Mouse (Mus musculus) midbrain, embryonic 12.5 days (tissue): ENCODE results near the gene Lin7b. TPM values are rescaled to one million over a fixed set of nuclear protein-coding genes. Genes with fewer than 3 reads are reported as not detected.

Source experiments
- ATAC-seq: fragments of 200-750 bp; cut with Nextera tagmentation; 2 replicates; pipeline ENCODE4 v1.8.0; 2017; ENCODE audit warnings: low read depth, moderate TSS enrichment, moderate library complexity; ENCODE audit not compliant: low FRiP score
- H3K27ac ChIP-seq: fragments of 300-500 bp; sonication (generic); replicated peaks from 2 replicates; pipeline ENCODE4 v1.5.1; 2016; ENCODE audit warnings: mild to moderate bottlenecking
- H3K27me3 ChIP-seq: fragments of 300-500 bp; sonication (generic); 2 replicates; pipeline ENCODE4 v1.6.1; 2016; ENCODE audit warnings: mild to moderate bottlenecking
- H3K36me3 ChIP-seq: fragments of 300-500 bp; sonication (generic); 2 replicates; pipeline ENCODE4 v1.6.1; 2016
- H3K4me1 ChIP-seq: fragments of 300-500 bp; sonication (generic); 2 replicates; pipeline ENCODE4 v1.6.1; 2016
- H3K4me2 ChIP-seq: fragments of 300-500 bp; sonication (generic); replicated peaks from 2 replicates; pipeline ENCODE4 v1.6.1; 2016; ENCODE audit warnings: mild to moderate bottlenecking, moderate library complexity
- H3K4me3 ChIP-seq: fragments of 300-500 bp; sonication (generic); 2 replicates; pipeline ENCODE4 v1.5.1; 2016; ENCODE audit warnings: mild to moderate bottlenecking
- H3K9ac ChIP-seq: fragments of 300-500 bp; sonication (generic); replicated peaks from 2 replicates; pipeline ENCODE4 v1.6.1; 2016; ENCODE audit warnings: mild to moderate bottlenecking, moderate library complexity
- H3K9me3 ChIP-seq: fragments of 300-500 bp; sonication (generic); 2 replicates; pipeline ENCODE4 v1.6.1; 2016; ENCODE audit warnings: mild to moderate bottlenecking
- WGBS: fragments of 180-500 bp; shearing (Covaris S2); methylation state at CpG from one replicate; pipeline ENCODE4 v1.1.7; 2016; 5-methylcytosine and 5-hydroxymethylcytosine counted together
- polyA plus RNA-seq: library from polyadenylated mRNA; unstranded; fragments of >200 nt; fragmentation: Nextera tagmentation; extraction: Ambion mirVana; gene quantifications from 2 replicates; pipeline ENCODE4 v1.2.1, GENCODE M21; 2016

Gene Lin7b
- polyA plus RNA-seq, 1 experiment from 2014 or later, result 2.9 TPM

GRCm38 (mm10) chr7:45374620-45375019, 4.2 kb upstream of the Lin7b start:
- no peak overlapping the region for H3K4me3 ChIP-seq
- no peak overlapping the region for H3K4me2 ChIP-seq
- H3K27me3 ChIP-seq, result peaks cover 23% of the 10 kb centered on the region
- peaks cover 18% of the 10 kb centered on the region for H3K4me1 ChIP-seq
- peaks cover 71% of the 10 kb centered on the region for H3K36me3 ChIP-seq
- ATAC-seq, result no peak
- 94% methylated on average over 8 of the region's 8 CpGs for WGBS
- no peak overlapping the region for H3K9ac ChIP-seq
- H3K27ac ChIP-seq, result no peak overlapping the region
- no peaks in the 10 kb centered on the region for H3K9me3 ChIP-seq

GRCm38 (mm10) chr7:45372371-45372770, 2.0 kb upstream of the Lin7b start:
- Histone ChIP-seq H3K27me3 (peaks cover 40% of the 10 kb centered on the region), H3K36me3 (peaks cover 49% of the 10 kb centered on the region), H3K27ac (no peak overlapping the region), H3K9ac (no peak overlapping the region), H3K9me3 (no peaks in the 10 kb centered on the region), H3K4me1 (peaks cover 28% of the 10 kb centered on the region), H3K4me3 (no peak overlapping the region), H3K4me2 (no peak overlapping the region)
- no peak for ATAC-seq
- 86% methylated on average over 5 of the region's 5 CpGs for WGBS

GRCm38 (mm10) chr7:45369836-45370474, 428 bp downstream of the Lin7b start:
- H3K4me1 ChIP-seq, result peaks cover 39% of the 10 kb centered on the region
- peak overlapping the region; percentile 46 for H3K4me3 ChIP-seq
- peaks cover 42% of the 10 kb centered on the region for H3K27me3 ChIP-seq
- peak overlapping the region; percentile 89 for H3K4me2 ChIP-seq
- 9% methylated on average over 52 of the region's 52 CpGs for WGBS
- H3K27ac ChIP-seq, result no peak overlapping the region
- H3K36me3 ChIP-seq, result peaks cover 26% of the 10 kb centered on the region
- no peak; the same call in 1 of the 2 replicates for ATAC-seq
- H3K9me3 ChIP-seq, result no peaks in the 10 kb centered on the region
- H3K9ac ChIP-seq, result peak overlapping the region; percentile 62

GRCm38 (mm10) chr7:45369022-45369745, 1.2 kb downstream of the Lin7b start:
- H3K4me3 ChIP-seq, result 0 out of 2 replicates have a peak overlapping the region, but pooled peaks have one; percentile 46
- WGBS, result 78% methylated on average over 16 of the region's 16 CpGs

GRCm38 (mm10) chr7:45368178-45368577, 2.2 kb downstream of the Lin7b start:
- WGBS, result 77% methylated on average over 15 of the region's 15 CpGs
- Histone ChIP-seq H3K36me3 (peaks cover 15% of the 10 kb centered on the region; the same call in 1 of the 2 replicates), H3K9me3 (no peaks in the 10 kb centered on the region), H3K4me1 (peaks cover 39% of the 10 kb centered on the region), H3K27ac (no peak overlapping the region), H3K9ac (peak overlapping the region; percentile 63), H3K4me2 (peak overlapping the region; percentile 77), H3K4me3 (peak overlapping the region; percentile 87), H3K27me3 (peaks cover 54% of the 10 kb centered on the region)
- ATAC-seq, result no peak

More at GRCm38 (mm10) chr7:45369022-45369745, 1.2 kb downstream of the Lin7b start:
- Histone ChIP-seq H3K36me3 (peaks cover 21% of the 10 kb centered on the region; the same call in 1 of the 2 replicates), H3K9me3 (no peaks in the 10 kb centered on the region), H3K4me1 (peaks cover 39% of the 10 kb centered on the region), H3K4me2 (peak overlapping the region; percentile 89; the same call in 1 of the 2 replicates), H3K27me3 (peaks cover 44% of the 10 kb centered on the region), H3K27ac (no peak overlapping the region), H3K9ac (no peak overlapping the region)
- no peak for ATAC-seq

GRCm38 (mm10) chr7:45367020-45367880, 3.1 kb downstream of the Lin7b start:
- H3K4me1 ChIP-seq, result peaks cover 45% of the 10 kb centered on the region
- H3K27me3 ChIP-seq, result peaks cover 63% of the 10 kb centered on the region
- peak; percentile 87 for ATAC-seq

GRCm38 (mm10) chr7:45366652-45367019, 3.7 kb downstream of the Lin7b start, which contains the start of gene Ppfia3:
Ppfia3 (minus strand) TSS chr7:45367019.
- 0 out of 2 replicates have a peak, but pooled peaks cover 2% of the 10 kb centered on the region for H3K36me3 ChIP-seq
- H3K4me2 ChIP-seq, result peak within 1 kb of the TSS; percentile 77
- peak within 1 kb of the TSS; percentile 87 for H3K4me3 ChIP-seq
- WGBS, result 1% methylated on average over 15 of the region's 26 CpGs
- ATAC-seq, result peak; percentile 45
- peak within 1 kb of the TSS; percentile 71 for H3K27ac ChIP-seq
- no peaks in the 10 kb centered on the region for H3K9me3 ChIP-seq
- peak within 1 kb of the TSS; percentile 89 for H3K9ac ChIP-seq
- H3K4me1 ChIP-seq, result peaks cover 51% of the 10 kb centered on the region
- H3K27me3 ChIP-seq, result peaks cover 64% of the 10 kb centered on the region

More at GRCm38 (mm10) chr7:45367020-45367880, 3.1 kb downstream of the Lin7b start:
- H3K4me2 ChIP-seq, result peak overlapping the region; percentile 77
- H3K27ac ChIP-seq, result peak overlapping the region; percentile 71
- under 1% methylated on average over 70 of the region's 70 CpGs for WGBS
- peaks cover 7% of the 10 kb centered on the region; the same call in 1 of the 2 replicates for H3K36me3 ChIP-seq
- no peaks in the 10 kb centered on the region for H3K9me3 ChIP-seq
- peak overlapping the region; percentile 89 for H3K9ac ChIP-seq
- peak overlapping the region; percentile 87 for H3K4me3 ChIP-seq

- ATAC-seq, result no peak
- Histone ChIP-seq H3K9ac (peak overlapping the region; percentile 89), H3K27ac (peak overlapping the region; percentile 58; the same call in 1 of the 2 replicates), H3K9me3 (no peaks in the 10 kb centered on the region), H3K27me3 (peaks cover 62% of the 10 kb centered on the region), H3K4me2 (peak overlapping the region; percentile 77), H3K36me3 (no peaks in the 10 kb centered on the region), H3K4me3 (peak overlapping the region; percentile 87), H3K4me1 (peaks cover 50% of the 10 kb centered on the region)
- 3% methylated on average over 35 of the region's 35 CpGs for WGBS
Measured at GRCm38 (mm10) chr7:45365742-45366651, 4.4 kb downstream of the Lin7b start.

- H3K4me3 ChIP-seq, result no peak overlapping the region
- no peak for ATAC-seq
- 84% methylated on average over 2 of the region's 2 CpGs for WGBS
- H3K27me3 ChIP-seq, result peaks cover 48% of the 10 kb centered on the region
- no peak overlapping the region for H3K27ac ChIP-seq
- H3K4me2 ChIP-seq, result no peak overlapping the region
- H3K9me3 ChIP-seq, result no peaks in the 10 kb centered on the region
- no peaks in the 10 kb centered on the region for H3K36me3 ChIP-seq
- H3K9ac ChIP-seq, result no peak overlapping the region
- H3K4me1 ChIP-seq, result peaks cover 37% of the 10 kb centered on the region
Measured at GRCm38 (mm10) chr7:45363983-45364382, 6.4 kb downstream of the Lin7b start.

- 9% methylated on average over 13 of the region's 13 CpGs for WGBS
- Histone ChIP-seq H3K4me1 (peaks cover 31% of the 10 kb centered on the region), H3K27me3 (peaks cover 37% of the 10 kb centered on the region), H3K27ac (no peak overlapping the region), H3K4me2 (peak overlapping the region; percentile 13; the same call in 1 of the 2 replicates), H3K9ac (no peak overlapping the region), H3K36me3 (peaks cover 6% of the 10 kb centered on the region; the same call in 1 of the 2 replicates), H3K4me3 (no peak overlapping the region), H3K9me3 (no peaks in the 10 kb centered on the region)
- ATAC-seq, result no peak
Measured at GRCm38 (mm10) chr7:45362801-45363200, 7.6 kb downstream of the Lin7b start.
